Mouse (Mus musculus) heart, embryonic 13.5 days (tissue): ENCODE measurements at regions not wholly inside any gene's neighbourhood (a gene's known extent, or its start where the extent isn't known, plus 50 kb on each side); places are given as distances from the start of the nearest gene placed in this dataset.

ENCODE experiments used
- ATAC-seq: fragments of 200-750 bp; cut with Nextera tagmentation; 2 replicates; pipeline ENCODE4 v1.8.0; 2017; ENCODE audit warnings: moderate TSS enrichment; ENCODE audit not compliant: insufficient number of reproducible peaks, low FRiP score, low TSS enrichment; ENCODE audit errors: extremely low read depth
- H3K27ac ChIP-seq: fragments of 300-500 bp; sonication (generic); replicated peaks from 2 replicates; pipeline ENCODE4 v1.5.1; 2015; ENCODE audit warnings: moderate library complexity, mild to moderate bottlenecking, inconsistent platforms
- H3K27me3 ChIP-seq: fragments of 300-500 bp; sonication (generic); replicated peaks from 2 replicates; pipeline ENCODE4 v1.6.1; 2015; ENCODE audit warnings: mild to moderate bottlenecking, inconsistent platforms
- H3K36me3 ChIP-seq: fragments of 300-500 bp; sonication (generic); 2 replicates; pipeline ENCODE4 v1.6.1; 2015; ENCODE audit warnings: mild to moderate bottlenecking, inconsistent platforms
- H3K4me1 ChIP-seq: fragments of 300-500 bp; sonication (generic); 2 replicates; pipeline ENCODE4 v1.6.1; 2015; ENCODE audit warnings: inconsistent platforms
- H3K4me2 ChIP-seq: fragments of 300-500 bp; sonication (generic); 2 replicates; pipeline ENCODE4 v1.6.1; 2015; ENCODE audit warnings: inconsistent platforms, mild to moderate bottlenecking, moderate library complexity
- H3K4me3 ChIP-seq: fragments of 300-500 bp; sonication (generic); 2 replicates; pipeline ENCODE4 v1.5.1; 2015; ENCODE audit warnings: moderate library complexity, mild to moderate bottlenecking, inconsistent platforms
- H3K9ac ChIP-seq: fragments of 300-500 bp; sonication (generic); 2 replicates; pipeline ENCODE4 v1.6.1; 2015; ENCODE audit warnings: inconsistent platforms, mild to moderate bottlenecking, moderate library complexity
- H3K9me3 ChIP-seq: fragments of 300-500 bp; sonication (generic); 2 replicates; pipeline ENCODE4 v1.6.1; 2016; ENCODE audit warnings: inconsistent platforms
- WGBS: fragments of 180-500 bp; shearing (Covaris S2); methylation state at CpG from one replicate; pipeline ENCODE4 v1.1.7; 2015; ENCODE audit warnings: mixed read lengths; 5-methylcytosine and 5-hydroxymethylcytosine counted together

- Histone ChIP-seq H3K9ac (no peak overlapping the region), H3K9me3 (0 out of 2 replicates have a peak, but pooled peaks cover 5% of the 10 kb centered on the region), H3K4me3 (no peak overlapping the region), H3K27me3 (no peaks in the 10 kb centered on the region), H3K4me1 (no peaks in the 10 kb centered on the region), H3K36me3 (no peaks in the 10 kb centered on the region), H3K27ac (no peak overlapping the region), H3K4me2 (no peak overlapping the region)
- ATAC-seq, result no peak
- WGBS, result 60% methylated on average over 2 of the region's 2 CpGs
Observed at GRCm38 (mm10) chr13:15082255-15082932, 380.6 kb upstream of the Gli3 start.

- Histone ChIP-seq H3K4me2 (no peak overlapping the region), H3K27me3 (no peaks in the 10 kb centered on the region), H3K9me3 (0 out of 2 replicates have a peak, but pooled peaks cover 4% of the 10 kb centered on the region), H3K36me3 (no peaks in the 10 kb centered on the region), H3K4me3 (no peak overlapping the region), H3K4me1 (no peaks in the 10 kb centered on the region), H3K27ac (no peak overlapping the region), H3K9ac (no peak overlapping the region)
- no peak for ATAC-seq
- WGBS, result 39% methylated on average over 1 of the region's 1 CpGs
Observed at GRCm38 (mm10) chr13:15094836-15095235, 368.2 kb upstream of the Gli3 start.

- no peak overlapping the region for H3K4me3 ChIP-seq
- H3K4me1 ChIP-seq, result 0 out of 2 replicates have a peak, but pooled peaks cover 8% of the 10 kb centered on the region
- H3K36me3 ChIP-seq, result no peaks in the 10 kb centered on the region
- H3K27ac ChIP-seq, result peak overlapping the region; percentile 20; the same call in 1 of the 2 replicates
- H3K4me2 ChIP-seq, result 0 out of 2 replicates have a peak overlapping the region, but pooled peaks have one; percentile 19
- H3K27me3 ChIP-seq, result no peaks in the 10 kb centered on the region
- H3K9me3 ChIP-seq, result no peaks in the 10 kb centered on the region; the same call in 1 of the 2 replicates
- no peak for ATAC-seq
- 25% methylated on average over 6 of the region's 6 CpGs for WGBS
- H3K9ac ChIP-seq, result no peak overlapping the region
Observed at GRCm38 (mm10) chr13:15107753-15108305, 355.2 kb upstream of the Gli3 start.

GRCm38 (mm10) chr13:15113383-15113782 is 349.7 kb upstream of the Gli3 start:
- no peak overlapping the region for H3K9ac ChIP-seq
- no peak for ATAC-seq
- no peak overlapping the region for H3K4me2 ChIP-seq
- no peaks in the 10 kb centered on the region for H3K27me3 ChIP-seq
- no peaks in the 10 kb centered on the region for H3K4me1 ChIP-seq
- no peaks in the 10 kb centered on the region for H3K36me3 ChIP-seq
- WGBS, result 65% methylated on average over 7 of the region's 7 CpGs
- no peaks in the 10 kb centered on the region for H3K9me3 ChIP-seq
- no peak overlapping the region for H3K27ac ChIP-seq
- no peak overlapping the region for H3K4me3 ChIP-seq

GRCm38 (mm10) chr13:15130249-15130648 is 332.8 kb upstream of the Gli3 start:
- 53% methylated on average over 2 of the region's 2 CpGs for WGBS
- no peaks in the 10 kb centered on the region for H3K9me3 ChIP-seq
- no peaks in the 10 kb centered on the region for H3K36me3 ChIP-seq
- H3K4me2 ChIP-seq, result no peak overlapping the region
- H3K9ac ChIP-seq, result no peak overlapping the region
- no peak for ATAC-seq
- no peak overlapping the region for H3K27ac ChIP-seq
- H3K4me1 ChIP-seq, result no peaks in the 10 kb centered on the region
- no peak overlapping the region for H3K4me3 ChIP-seq
- no peaks in the 10 kb centered on the region for H3K27me3 ChIP-seq

- H3K4me1 ChIP-seq, result no peaks in the 10 kb centered on the region
- no peak for ATAC-seq
- no peaks in the 10 kb centered on the region for H3K27me3 ChIP-seq
- no peaks in the 10 kb centered on the region for H3K9me3 ChIP-seq
- H3K4me2 ChIP-seq, result no peak overlapping the region
- H3K36me3 ChIP-seq, result no peaks in the 10 kb centered on the region
- 55% methylated on average over 6 of the region's 6 CpGs for WGBS
- H3K27ac ChIP-seq, result no peak overlapping the region
- H3K4me3 ChIP-seq, result no peak overlapping the region
- H3K9ac ChIP-seq, result no peak overlapping the region
Observed at GRCm38 (mm10) chr13:15146167-15146566, 316.9 kb upstream of the Gli3 start.

- WGBS, result 64% methylated on average over 2 of the region's 2 CpGs
- Histone ChIP-seq H3K36me3 (no peaks in the 10 kb centered on the region), H3K27ac (0 out of 2 replicates have a peak overlapping the region, but pooled peaks have one; percentile 48), H3K4me2 (no peak overlapping the region), H3K27me3 (no peaks in the 10 kb centered on the region), H3K9me3 (no peaks in the 10 kb centered on the region), H3K4me1 (no peaks in the 10 kb centered on the region), H3K9ac (no peak overlapping the region), H3K4me3 (no peak overlapping the region)
- ATAC-seq, result no peak
Observed at GRCm38 (mm10) chr13:15180898-15181297, 282.1 kb upstream of the Gli3 start.

- no peak overlapping the region for H3K27ac ChIP-seq
- 0 out of 2 replicates have a peak, but pooled peaks cover 4% of the 10 kb centered on the region for H3K4me1 ChIP-seq
- H3K4me3 ChIP-seq, result no peak overlapping the region
- no peak for ATAC-seq
- H3K36me3 ChIP-seq, result no peaks in the 10 kb centered on the region
- H3K9ac ChIP-seq, result no peak overlapping the region
- H3K9me3 ChIP-seq, result no peaks in the 10 kb centered on the region
- no peaks in the 10 kb centered on the region for H3K27me3 ChIP-seq
- H3K4me2 ChIP-seq, result no peak overlapping the region
- 64% methylated on average over 7 of the region's 7 CpGs for WGBS
Observed at GRCm38 (mm10) chr13:15211635-15212352, 251.2 kb upstream of the Gli3 start.

- no peak overlapping the region for H3K4me2 ChIP-seq
Observed at GRCm38 (mm10) chr13:15212353-15212850, 250.6 kb upstream of the Gli3 start.

GRCm38 (mm10) chr13:15221322-15221721 is 241.7 kb upstream of the Gli3 start:
- Histone ChIP-seq H3K9ac (no peak overlapping the region), H3K4me1 (no peaks in the 10 kb centered on the region), H3K36me3 (no peaks in the 10 kb centered on the region), H3K4me2 (no peak overlapping the region), H3K27me3 (no peaks in the 10 kb centered on the region), H3K4me3 (no peak overlapping the region), H3K27ac (no peak overlapping the region), H3K9me3 (0 out of 2 replicates have a peak, but pooled peaks cover 4% of the 10 kb centered on the region)
- ATAC-seq, result no peak
- 55% methylated on average over 3 of the region's 3 CpGs for WGBS

More at GRCm38 (mm10) chr13:15212353-15212850, 250.6 kb upstream of the Gli3 start:
- H3K4me3 ChIP-seq, result no peak overlapping the region
- no peak for ATAC-seq
- H3K4me1 ChIP-seq, result 0 out of 2 replicates have a peak, but pooled peaks cover 4% of the 10 kb centered on the region
- H3K36me3 ChIP-seq, result no peaks in the 10 kb centered on the region
- no peak overlapping the region for H3K9ac ChIP-seq
- no peaks in the 10 kb centered on the region for H3K27me3 ChIP-seq
- no peak overlapping the region for H3K27ac ChIP-seq
- H3K9me3 ChIP-seq, result no peaks in the 10 kb centered on the region
- 54% methylated on average over 5 of the region's 5 CpGs for WGBS

- Histone ChIP-seq H3K36me3 (no peaks in the 10 kb centered on the region), H3K9ac (no peak overlapping the region), H3K27me3 (no peaks in the 10 kb centered on the region), H3K4me3 (no peak overlapping the region), H3K9me3 (no peaks in the 10 kb centered on the region), H3K4me1 (no peaks in the 10 kb centered on the region), H3K4me2 (no peak overlapping the region), H3K27ac (no peak overlapping the region)
- ATAC-seq, result no peak
- WGBS, result 50% methylated on average over 1 of the region's 1 CpGs
Observed at GRCm38 (mm10) chr13:15227641-15228040, 235.4 kb upstream of the Gli3 start.
